Mouse (Mus musculus) limb, embryonic 12.5 days (tissue): ENCODE results near the gene Elavl3. TPM values are rescaled to one million over a fixed set of nuclear protein-coding genes. Genes with fewer than 3 reads are reported as not detected.

ENCODE experiments used
- ATAC-seq: fragments of 200-750 bp; cut with Nextera tagmentation; 2 replicates; pipeline ENCODE4 v1.8.0; 2017; ENCODE audit warnings: low read depth, moderate TSS enrichment; ENCODE audit not compliant: insufficient number of reproducible peaks, insufficient read depth, low FRiP score, low TSS enrichment
- H3K27ac ChIP-seq: fragments of 300-500 bp; sonication (generic); 2 replicates; pipeline ENCODE4 v1.5.1; 2016; ENCODE audit warnings: mild to moderate bottlenecking, moderate library complexity
- H3K27me3 ChIP-seq: fragments of 300-500 bp; sonication (generic); 2 replicates; pipeline ENCODE4 v1.6.1; 2016; ENCODE audit warnings: mild to moderate bottlenecking, moderate library complexity
- H3K36me3 ChIP-seq: fragments of 300-500 bp; sonication (generic); 2 replicates; pipeline ENCODE4 v1.6.1; 2016; ENCODE audit warnings: mild to moderate bottlenecking, moderate library complexity
- H3K4me1 ChIP-seq: fragments of 300-500 bp; sonication (generic); replicated peaks from 2 replicates; pipeline ENCODE4 v1.6.1; 2016
- H3K4me2 ChIP-seq: fragments of 300-500 bp; sonication (generic); 2 replicates; pipeline ENCODE4 v1.6.1; 2016; ENCODE audit warnings: mild to moderate bottlenecking, moderate library complexity
- H3K4me3 ChIP-seq: fragments of 300-500 bp; sonication (generic); replicated peaks from 2 replicates; pipeline ENCODE4 v1.5.1; 2016; ENCODE audit warnings: mild to moderate bottlenecking
- H3K9ac ChIP-seq: fragments of 300-500 bp; sonication (generic); replicated peaks from 2 replicates; pipeline ENCODE4 v1.6.1; 2016; ENCODE audit warnings: mild to moderate bottlenecking, moderate library complexity
- H3K9me3 ChIP-seq: fragments of 300-500 bp; sonication (generic); 2 replicates; pipeline ENCODE4 v1.6.1; 2016; ENCODE audit warnings: mild to moderate bottlenecking, moderate library complexity
- WGBS: fragments of 180-500 bp; shearing (Covaris S2); methylation state at CpG from one replicate; pipeline ENCODE4 v1.1.7; 2016; 5-methylcytosine and 5-hydroxymethylcytosine counted together
- polyA plus RNA-seq: library from polyadenylated mRNA; unstranded; fragments of >200 nt; fragmentation: Nextera tagmentation; extraction: Ambion mirVana; gene quantifications from 2 replicates; pipeline ENCODE4 v1.2.1, GENCODE M21; 2016

The Elavl3 gene
- polyA plus RNA-seq, 1 experiment from 2014 or later: 0.23 TPM

DNA sequence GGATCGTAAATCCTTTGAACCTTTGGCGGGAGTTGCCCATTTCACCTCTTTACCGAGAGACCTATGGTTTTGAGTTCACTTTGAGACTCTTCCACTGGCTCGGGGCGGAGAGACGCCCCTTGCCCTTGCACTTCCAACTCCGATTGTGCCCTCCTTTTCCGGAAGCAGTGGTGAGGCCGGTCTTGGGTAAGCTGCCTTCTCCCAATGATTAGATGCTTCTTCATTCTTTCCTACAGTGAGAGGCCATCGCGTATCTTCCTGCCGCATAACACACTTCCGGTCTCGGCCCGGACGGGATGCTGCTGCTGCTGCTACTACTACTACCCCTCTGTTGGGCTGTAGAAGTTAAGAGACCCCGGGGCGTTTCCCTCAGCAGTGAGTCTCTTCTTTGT lies 48.7 kb downstream of the Elavl3 start:
- Histone ChIP-seq H3K36me3 (peaks cover 43% of the 10 kb centered on the region), H3K4me1 (peaks cover 25% of the 10 kb centered on the region), H3K9me3 (no peaks in the 10 kb centered on the region), H3K27me3 (no peaks in the 10 kb centered on the region; the same call in 1 of the 2 replicates), H3K4me3 (peak overlapping the region; percentile 61), H3K9ac (peak overlapping the region; percentile 66), H3K4me2 (peak overlapping the region; percentile 85), H3K27ac (peak overlapping the region; percentile 53)
- WGBS: under 1% methylated on average over 18 of the region's 18 CpGs
- ATAC-seq: no peak

DNA sequence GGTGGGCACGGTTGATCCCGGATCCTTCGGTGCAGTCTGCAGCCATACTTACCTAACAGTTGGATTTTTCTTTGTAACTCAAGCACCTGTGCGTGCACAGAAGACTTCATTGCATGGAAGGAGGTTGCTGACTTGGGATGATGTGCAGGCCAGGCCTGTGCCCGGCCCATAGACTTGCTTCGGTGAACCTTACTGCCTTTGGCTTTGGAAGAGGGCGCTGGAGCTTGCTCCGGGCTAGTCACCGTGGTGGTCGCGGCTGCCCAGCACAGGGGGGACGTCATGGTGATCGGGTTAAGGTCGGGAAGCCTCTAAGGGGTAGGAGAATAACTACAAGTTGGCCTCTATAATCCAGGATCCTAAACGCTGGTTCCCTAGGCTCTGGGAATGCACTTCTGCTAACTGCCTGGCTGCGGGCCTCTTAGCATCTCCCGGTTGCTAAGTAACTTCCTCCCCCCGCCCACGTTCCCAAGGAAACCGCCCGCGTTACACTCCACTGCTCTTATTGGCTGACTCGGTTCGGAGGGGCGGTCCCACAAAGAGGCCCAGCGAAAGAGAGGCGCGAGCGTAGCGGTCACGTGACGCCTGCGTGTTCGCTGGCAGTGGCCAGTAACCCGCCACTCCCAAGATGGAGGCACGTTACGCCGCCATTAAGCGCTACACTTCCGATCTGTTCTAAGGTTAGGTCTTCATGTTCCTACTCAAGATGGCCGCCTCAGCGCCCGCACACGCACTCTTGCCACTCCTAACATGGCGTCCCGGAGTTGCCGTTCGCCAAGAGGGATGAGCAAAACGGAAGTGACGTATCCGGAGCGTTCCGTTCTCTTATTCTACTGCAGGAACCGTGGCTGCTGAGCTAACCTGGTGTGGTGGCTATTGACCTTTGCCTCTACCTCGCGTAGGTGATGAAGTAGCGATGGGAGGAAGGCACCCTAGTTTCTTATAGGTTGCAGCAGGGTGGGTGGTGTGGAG lies 49.3 kb downstream of the Elavl3 start, which contains the start of the genes Ccdc151 and Prkcsh:
Gene Ccdc151 (minus strand): TSS at position 441 of the 969 bp plus-strand sequence.
Gene Prkcsh (plus strand): TSS at position 613 of the 969 bp plus-strand sequence.
- H3K4me3 ChIP-seq: peak within 1 kb of the TSS; percentile 61
- peak; percentile 99 for ATAC-seq
- peak within 1 kb of the TSS; percentile 66 for H3K9ac ChIP-seq
- no peaks in the 10 kb centered on the region for H3K9me3 ChIP-seq
- H3K27me3 ChIP-seq: no peaks in the 10 kb centered on the region; the same call in 1 of the 2 replicates
- H3K4me2 ChIP-seq: peak within 1 kb of the TSS; percentile 85
- H3K27ac ChIP-seq: peak within 1 kb of the TSS; percentile 53
- 6% methylated on average over 57 of the region's 57 CpGs for WGBS
- H3K4me1 ChIP-seq: peaks cover 25% of the 10 kb centered on the region
- H3K36me3 ChIP-seq: peaks cover 37% of the 10 kb centered on the region

DNA sequence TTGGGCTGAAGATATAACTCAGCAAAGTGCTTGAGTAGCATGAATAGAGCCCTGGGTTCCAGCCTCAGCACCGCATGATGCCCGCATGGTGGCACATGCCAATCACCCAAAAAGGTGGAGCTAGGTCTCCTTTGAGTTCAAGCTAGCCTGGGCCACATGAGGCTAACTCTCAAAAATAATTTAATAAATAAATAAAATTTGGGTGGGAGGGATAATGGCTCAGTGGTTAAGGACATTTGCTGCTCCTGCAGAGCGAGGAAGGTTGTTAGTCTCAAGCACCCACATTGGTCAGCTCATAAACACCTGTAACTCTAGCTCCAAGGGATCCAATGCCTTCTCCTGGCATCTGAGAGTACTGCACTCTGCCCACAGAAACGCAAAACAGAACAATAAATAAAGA lies 50.2 kb downstream of the Elavl3 start:
- 81% methylated on average over 4 of the region's 4 CpGs for WGBS
- Histone ChIP-seq H3K4me2 (peak overlapping the region; percentile 70; the same call in 1 of the 2 replicates), H3K4me3 (no peak overlapping the region)

DNA sequence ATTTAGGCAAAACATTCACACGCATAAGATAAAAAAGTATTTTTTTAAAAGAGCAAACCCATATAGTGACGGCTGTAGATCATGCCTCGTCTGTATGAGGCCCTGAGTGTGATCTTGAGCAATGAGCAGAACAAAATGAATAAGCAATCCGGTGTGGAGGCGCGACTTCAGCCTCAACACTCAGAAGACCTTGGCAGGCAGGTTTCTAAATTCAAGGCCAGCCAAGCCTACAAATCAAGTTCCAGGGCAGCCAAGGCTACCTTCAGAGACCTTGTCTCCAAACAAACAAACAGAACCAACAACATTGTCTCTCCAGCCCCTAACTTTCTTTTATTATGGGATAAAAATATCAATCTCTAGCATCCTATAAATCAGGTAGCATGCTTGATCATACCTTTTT lies 51.5 kb downstream of the Elavl3 start:
- Histone ChIP-seq H3K9me3 (no peaks in the 10 kb centered on the region), H3K4me1 (peaks cover 25% of the 10 kb centered on the region), H3K9ac (no peak overlapping the region), H3K4me3 (no peak overlapping the region), H3K27me3 (peaks cover 5% of the 10 kb centered on the region), H3K27ac (no peak overlapping the region), H3K4me2 (no peak overlapping the region), H3K36me3 (peaks cover 15% of the 10 kb centered on the region)
- ATAC-seq: no peak
- WGBS: 88% methylated on average over 6 of the region's 6 CpGs

More for the DNA sequence above, 50.2 kb downstream of the Elavl3 start:
- Histone ChIP-seq H3K36me3 (peaks cover 28% of the 10 kb centered on the region), H3K9me3 (no peaks in the 10 kb centered on the region), H3K27ac (no peak overlapping the region), H3K4me1 (peaks cover 25% of the 10 kb centered on the region), H3K27me3 (peaks cover 5% of the 10 kb centered on the region), H3K9ac (no peak overlapping the region)
- ATAC-seq: no peak

DNA sequence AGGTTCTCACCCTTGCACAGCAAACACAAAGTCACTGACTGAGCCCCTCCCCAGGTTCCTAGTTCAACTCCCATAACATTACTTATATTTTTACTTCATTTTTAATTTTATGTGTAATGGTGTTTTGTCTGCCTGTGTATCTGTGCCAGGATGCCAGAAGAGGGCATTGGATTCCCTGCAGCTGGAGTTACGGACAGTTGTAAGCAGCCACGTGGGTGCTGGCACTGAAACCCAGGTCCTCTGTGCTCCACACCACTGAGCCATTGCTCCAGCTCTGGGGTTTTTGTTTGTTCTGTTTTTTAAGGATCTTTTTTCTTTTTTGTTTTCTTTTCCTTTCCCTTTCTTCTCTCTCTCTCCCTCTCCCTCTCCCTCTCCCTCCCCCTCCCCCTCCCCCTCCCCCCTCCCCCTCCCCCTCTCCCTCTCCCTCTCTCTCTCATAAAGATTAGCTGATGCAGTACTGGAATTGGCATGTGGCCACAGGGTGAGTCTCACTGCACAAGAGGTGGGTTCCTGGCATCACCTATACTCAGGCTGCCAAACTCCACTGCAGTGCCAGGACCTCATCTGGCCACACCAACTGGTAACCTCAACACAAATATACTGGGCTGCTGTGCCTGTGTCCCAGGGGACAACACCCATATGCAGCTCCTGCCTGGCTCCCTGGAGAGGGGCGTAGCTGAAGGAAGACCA lies 55.5 kb downstream of the Elavl3 start:
- ATAC-seq: no peak
- Histone ChIP-seq H3K27ac (no peak overlapping the region), H3K36me3 (no peaks in the 10 kb centered on the region), H3K27me3 (peaks cover 31% of the 10 kb centered on the region), H3K4me1 (no peaks in the 10 kb centered on the region), H3K9ac (no peak overlapping the region), H3K4me2 (no peak overlapping the region), H3K9me3 (no peaks in the 10 kb centered on the region), H3K4me3 (no peak overlapping the region)
- WGBS: 82% methylated on average over 3 of the region's 3 CpGs

DNA sequence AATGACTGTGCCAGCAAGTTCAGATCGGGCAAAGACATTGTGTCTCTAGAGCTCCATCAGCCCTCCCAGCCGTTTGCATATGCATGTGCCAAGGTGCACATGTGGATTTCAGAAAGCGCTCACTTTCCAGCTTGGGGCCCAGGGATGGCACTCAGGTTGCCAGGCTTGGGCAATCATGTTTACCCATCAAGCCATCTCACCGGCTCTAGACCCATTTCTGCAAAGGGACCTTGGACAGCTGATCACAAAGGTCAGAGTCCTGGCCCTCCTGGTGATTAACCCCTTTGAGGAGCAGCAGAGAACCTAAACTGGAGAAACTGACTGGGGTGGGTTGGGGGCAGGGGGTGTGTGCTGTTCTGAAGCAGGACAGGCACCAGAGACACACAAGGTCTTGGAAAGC lies 59.6 kb downstream of the Elavl3 start:
- H3K4me2 ChIP-seq: no peak overlapping the region
- H3K9me3 ChIP-seq: no peaks in the 10 kb centered on the region
- H3K27me3 ChIP-seq: peaks cover 70% of the 10 kb centered on the region
- H3K4me3 ChIP-seq: no peak overlapping the region
- no peak overlapping the region for H3K9ac ChIP-seq
- ATAC-seq: no peak
- H3K36me3 ChIP-seq: no peaks in the 10 kb centered on the region
- WGBS: 80% methylated on average over 4 of the region's 4 CpGs
- peaks cover 21% of the 10 kb centered on the region for H3K4me1 ChIP-seq
- no peak overlapping the region for H3K27ac ChIP-seq

DNA sequence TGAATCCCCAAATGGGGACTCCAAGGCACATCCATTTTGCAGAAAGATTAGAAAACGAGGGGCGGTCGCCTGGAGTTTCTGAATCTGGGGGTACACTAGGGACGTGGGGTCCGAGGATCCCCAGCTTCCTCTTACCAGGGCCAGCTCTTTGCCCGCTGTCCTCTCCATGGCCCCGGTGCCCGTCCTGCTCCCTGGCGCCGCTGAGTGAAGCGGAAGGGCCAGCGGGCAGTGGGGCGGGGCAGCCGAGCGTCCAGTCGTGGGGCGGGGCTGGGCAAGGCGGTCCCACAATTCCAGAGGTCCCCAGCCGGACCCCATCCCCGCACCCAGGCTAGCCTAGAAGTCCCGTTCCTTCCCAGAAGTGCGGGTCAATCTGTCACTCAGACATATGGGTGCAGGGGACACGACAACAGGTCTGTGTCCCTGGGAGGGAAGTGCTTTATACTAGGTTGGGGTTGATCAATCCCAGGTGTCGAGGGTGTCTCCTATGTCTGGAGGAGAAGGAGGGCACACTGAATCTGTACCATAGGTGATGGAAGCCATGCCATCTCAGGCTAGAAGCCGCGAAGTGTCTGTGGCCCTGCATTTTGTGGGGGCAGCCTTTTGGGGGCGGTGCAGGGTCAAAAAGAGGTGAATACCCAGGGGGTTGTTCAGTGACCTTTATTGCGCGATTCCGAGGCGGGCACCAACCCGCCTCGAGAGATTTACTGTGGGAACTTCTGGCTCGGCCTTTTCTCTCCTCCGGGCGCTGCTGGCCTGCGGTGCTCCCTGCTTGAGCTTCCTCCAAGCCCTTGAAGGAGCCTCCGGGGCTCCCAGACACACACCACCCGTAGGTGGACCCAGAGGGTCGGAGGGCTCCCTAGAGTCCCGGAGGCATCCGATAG lies 62.4 kb downstream of the Elavl3 start, which contains the start of gene Rgl3:
Gene Rgl3 (minus strand): TSS at position 217 of the 881 bp plus-strand sequence.
- no peak for ATAC-seq
- WGBS: under 1% methylated on average over 42 of the region's 42 CpGs

DNA sequence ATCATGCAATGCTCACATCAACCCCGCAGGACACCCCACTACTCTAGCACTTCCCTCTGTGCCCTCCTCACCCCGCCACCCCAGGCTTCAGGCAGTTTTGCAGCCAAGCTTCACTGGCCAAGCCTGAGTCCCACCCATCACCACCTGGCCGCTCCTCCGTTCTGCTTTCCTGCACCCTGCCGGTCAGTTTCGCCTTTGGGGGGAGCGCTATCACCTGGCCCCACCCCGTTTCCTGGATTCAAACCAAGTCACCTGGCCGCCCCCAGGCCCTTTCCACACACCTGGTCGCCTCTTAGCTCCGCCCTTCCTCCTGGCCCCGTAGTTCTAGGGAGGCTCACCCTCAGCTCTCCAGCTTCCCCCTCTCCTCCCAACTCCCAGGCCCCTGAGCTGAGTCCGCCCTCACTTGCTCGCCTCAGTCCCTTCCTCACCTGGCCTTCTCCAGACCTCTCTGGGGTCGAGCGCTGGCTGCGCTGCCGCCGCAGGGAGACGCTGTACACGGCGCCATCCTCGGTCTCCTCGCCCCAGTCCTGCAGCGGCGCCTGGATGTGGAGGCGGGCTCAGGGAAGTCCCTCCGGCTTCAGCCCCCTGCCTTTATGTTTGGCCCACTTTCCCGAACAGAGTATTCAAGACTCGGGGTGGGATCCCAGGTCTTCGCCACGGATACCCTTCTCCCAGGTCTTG lies 63.3 kb downstream of the Elavl3 start:
- WGBS: under 1% methylated on average over 32 of the region's 32 CpGs
- Histone ChIP-seq H3K9ac (peak overlapping the region; percentile 42), H3K4me2 (peak overlapping the region; percentile 76), H3K36me3 (no peaks in the 10 kb centered on the region), H3K4me3 (peak overlapping the region; percentile 47), H3K4me1 (peaks cover 21% of the 10 kb centered on the region), H3K27me3 (peaks cover 95% of the 10 kb centered on the region), H3K27ac (no peak overlapping the region), H3K9me3 (no peaks in the 10 kb centered on the region)
- no peak; the same call in 1 of the 2 replicates for ATAC-seq

More for the DNA sequence above, 62.4 kb downstream of the Elavl3 start, which contains the start of gene Rgl3:
- Histone ChIP-seq H3K4me2 (peak within 1 kb of the TSS; percentile 76), H3K4me3 (peak within 1 kb of the TSS; percentile 47), H3K4me1 (peaks cover 21% of the 10 kb centered on the region), H3K27me3 (peaks cover 92% of the 10 kb centered on the region), H3K27ac (no peak within 1 kb of the TSS), H3K9ac (peak within 1 kb of the TSS; percentile 42), H3K9me3 (no peaks in the 10 kb centered on the region), H3K36me3 (no peaks in the 10 kb centered on the region)

DNA sequence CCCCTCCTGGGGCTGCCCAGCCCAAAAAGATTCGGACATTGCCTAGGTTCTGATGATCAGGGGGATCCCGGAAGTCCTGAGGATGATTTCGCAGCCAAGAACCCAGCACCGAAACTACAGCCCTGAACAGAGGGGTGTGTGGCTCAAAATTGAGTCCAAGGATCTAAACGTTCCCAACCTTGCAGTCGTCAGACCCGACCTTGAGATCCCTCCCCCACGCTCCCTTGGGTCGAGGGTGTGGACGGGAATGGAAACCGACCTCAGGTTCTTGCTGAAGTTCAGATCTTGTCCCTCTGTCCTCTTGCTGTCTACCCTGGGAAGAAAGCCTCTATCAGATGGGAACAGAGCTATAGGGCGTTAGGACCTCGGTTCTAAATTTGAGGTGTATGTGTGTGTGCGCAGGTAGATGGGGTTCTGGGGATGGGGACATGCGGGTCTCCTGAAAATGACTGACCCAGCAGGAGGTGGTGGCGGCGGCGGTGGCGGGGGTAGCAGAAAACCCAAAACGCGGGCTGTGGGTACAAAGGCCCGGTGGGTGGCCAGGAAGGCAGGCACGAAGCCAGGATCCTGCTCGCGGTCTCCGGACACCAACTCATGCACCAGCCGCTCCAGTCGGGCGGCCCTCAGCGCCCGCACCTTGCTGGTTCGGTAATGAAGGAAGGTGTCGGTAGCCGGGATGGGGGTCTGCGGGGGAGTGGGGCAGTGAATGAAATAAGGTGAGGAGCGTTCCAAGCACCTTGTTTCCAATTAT lies 64.1 kb downstream of the Elavl3 start:
- no peaks in the 10 kb centered on the region for H3K9me3 ChIP-seq
- H3K9ac ChIP-seq: no peak overlapping the region
- 7% methylated on average over 36 of the region's 36 CpGs for WGBS
- H3K27me3 ChIP-seq: peaks cover 92% of the 10 kb centered on the region
- peak overlapping the region; percentile 76 for H3K4me2 ChIP-seq
- H3K27ac ChIP-seq: no peak overlapping the region
- peak overlapping the region; percentile 47 for H3K4me3 ChIP-seq
- H3K4me1 ChIP-seq: peaks cover 21% of the 10 kb centered on the region
- no peak for ATAC-seq
- no peaks in the 10 kb centered on the region for H3K36me3 ChIP-seq
